Mouse (Mus musculus): ENCODE measurements around the gene Cip2a. TPM values are rescaled to one million over a fixed set of nuclear protein-coding genes. Genes with fewer than 3 reads are reported as not detected.

Cip2a gene
- total RNA-seq, 1 experiment from 2014 or later = 2.2 TPM

Other genes starting within 250 kb of the Cip2a start
- gene Trat1, start 222.2 kb upstream of the Cip2a start, total RNA-seq (2017) = 6.5 and 9.4 TPM in 2 replicates
- gene Retnlb, start 177.3 kb upstream of the Cip2a start, total RNA-seq (2017) = 0.93 TPM in 1 of 2 replicates, not detected in the other
- gene Retnla, start 151.6 kb upstream of the Cip2a start, total RNA-seq (2017) = not detected in 2 replicates
- gene Retnlg, start 121.6 kb upstream of the Cip2a start, total RNA-seq (2017) = 1,046 and 1,151 TPM in 2 replicates
- 13.6 and 16.6 TPM in 2 replicates for gene Dzip3, start within 50 bp of the Cip2a start, total RNA-seq (2017)
- not detected in 2 replicates for gene Myh15, start 63.3 kb downstream of the Cip2a start, total RNA-seq (2017)

Data from neutrophil, adult 5-6 weeks (primary cell).